Mouse (Mus musculus) layer of hippocampus, postnatal 14 days (tissue): ENCODE results near the gene Cdk12. TPM values are rescaled to one million over a fixed set of nuclear protein-coding genes. Genes with fewer than 3 reads are reported as not detected.
A peak's percentile ranks its signal among the peaks of the same experiment; 100 is the strongest.

Experiments used
- DNase-seq, 2 experiments: peaks; one replicate each; pipeline ENCODE4 v3.0.0; 2021 to 2022; ENCODE audit warnings: low spot score in 2 of 2, mixed read lengths in 1 of 2
- total RNA-seq, 2 experiments: library from RNA; stranded (reverse); gene quantifications; 2 replicates each; pipeline ENCODE4 v1.2.3; 2021

The Cdk12 gene
- total RNA-seq, 2 experiments from 2014 or later: 36.9 to 37.2 TPM

DNA sequence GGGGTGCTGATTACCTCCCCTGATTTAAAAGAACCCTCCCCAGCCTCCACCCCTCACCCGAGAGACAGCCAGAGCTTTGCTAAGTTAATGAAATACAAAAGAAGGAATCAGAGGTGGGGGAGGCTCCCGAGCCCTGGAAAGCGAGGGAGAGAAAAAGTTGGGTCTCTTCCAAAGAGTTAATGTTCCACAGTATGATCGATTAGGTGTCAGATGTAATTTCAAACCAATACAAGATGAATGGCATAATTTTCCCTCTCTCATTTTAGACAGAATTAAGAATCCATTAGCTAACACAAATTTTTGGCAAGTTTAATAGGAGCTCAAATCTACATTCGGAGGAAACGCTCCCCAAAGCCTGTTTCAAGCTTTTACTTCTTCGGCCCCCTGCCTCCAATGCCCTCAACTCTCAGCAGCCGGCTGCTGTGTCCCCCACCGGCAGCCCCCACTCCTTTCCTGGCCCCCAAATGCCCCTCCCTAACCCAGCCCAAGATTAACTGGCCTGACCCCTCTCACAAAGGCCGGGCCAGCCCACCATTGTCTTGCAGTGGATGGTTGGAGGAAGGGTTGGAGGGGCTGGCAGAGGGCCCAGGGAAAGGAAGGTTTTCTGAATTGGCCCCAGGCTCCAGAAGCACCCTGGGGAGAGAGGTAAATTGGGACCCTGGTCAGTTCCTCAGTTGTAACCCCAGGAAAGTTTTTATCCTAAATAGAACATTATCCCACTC is 95.8 kb downstream of the Cdk12 start:
- DNase-seq: no peak

DNA sequence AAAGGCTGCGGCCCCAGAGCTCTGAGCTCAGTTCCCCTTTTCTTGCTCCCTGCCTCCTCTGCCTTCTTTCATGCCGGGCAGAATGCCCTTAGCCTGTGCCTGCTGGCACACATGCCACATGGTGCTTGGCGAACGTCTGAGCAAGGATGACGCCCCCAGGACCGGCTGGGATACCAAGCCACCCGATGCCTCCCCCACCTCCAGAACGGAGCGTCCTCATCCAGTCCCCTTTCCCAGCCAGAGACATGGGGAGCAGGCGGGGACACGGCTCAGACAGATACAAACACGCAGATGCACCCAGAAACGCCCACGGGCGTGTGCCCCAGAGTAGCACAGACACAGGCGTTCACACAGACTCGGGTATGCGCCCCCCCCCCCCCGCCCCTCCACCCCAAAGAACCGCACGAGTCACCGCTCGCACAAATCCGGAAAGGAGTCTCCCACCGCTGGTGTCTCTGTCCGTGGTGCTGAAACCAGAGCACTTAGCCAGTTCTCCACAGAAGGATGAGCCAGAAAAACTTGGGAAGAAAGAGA is 111.0 kb downstream of the Cdk12 start:
- peak; percentile 71 to 90 for DNase-seq

DNA sequence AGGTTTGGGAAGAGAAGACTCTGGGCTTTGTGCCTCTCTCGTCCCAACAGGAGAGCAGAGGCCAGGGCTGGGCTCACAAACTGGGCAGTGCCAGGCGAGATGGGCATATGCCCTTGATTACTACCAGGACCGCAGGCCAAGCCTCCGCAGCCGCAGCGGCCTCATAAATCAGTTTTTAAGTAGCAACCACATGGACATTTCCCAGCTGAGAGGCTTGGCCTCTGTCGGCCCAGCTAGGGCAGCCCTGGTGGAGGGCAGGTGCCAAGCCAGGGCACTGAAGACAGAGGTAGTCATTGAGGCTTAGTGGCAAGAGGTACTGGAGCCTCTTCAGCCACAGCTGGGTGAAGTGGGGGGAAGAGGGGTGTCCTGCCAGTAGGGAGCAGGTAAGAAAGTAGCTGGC is 114.6 kb downstream of the Cdk12 start:
- no peak for DNase-seq

- DNase-seq: no peak
Observed at GRCm38 (mm10) chr11:98318421-98319116, 115.7 kb downstream of the Cdk12 start.

GRCm38 (mm10) chr11:98319120-98319519 is 116.3 kb downstream of the Cdk12 start:
- peak; percentile 68 to 90 for DNase-seq

DNA sequence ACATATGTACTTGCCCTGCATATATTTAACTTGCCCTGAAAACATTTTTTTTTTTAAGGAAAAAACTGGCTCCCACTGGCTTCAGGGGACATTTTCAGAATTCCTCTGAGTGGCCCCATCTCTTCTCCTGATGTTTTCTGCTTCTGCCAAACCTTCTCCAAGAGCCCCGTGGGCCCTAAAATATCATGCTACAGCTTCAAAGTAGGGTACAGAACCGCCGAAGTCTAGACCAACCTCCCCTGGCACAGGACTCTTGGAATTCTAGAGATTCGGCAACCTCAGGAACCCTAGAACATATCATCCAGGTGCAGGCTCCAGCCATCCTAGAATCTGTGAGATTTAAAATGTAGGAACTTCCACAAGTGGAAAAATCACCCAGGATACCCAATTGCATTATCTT is 116.7 kb downstream of the Cdk12 start:
- DNase-seq: no peak

- DNase-seq: no peak
Observed at GRCm38 (mm10) chr11:98319944-98320343, 117.1 kb downstream of the Cdk12 start.

DNA sequence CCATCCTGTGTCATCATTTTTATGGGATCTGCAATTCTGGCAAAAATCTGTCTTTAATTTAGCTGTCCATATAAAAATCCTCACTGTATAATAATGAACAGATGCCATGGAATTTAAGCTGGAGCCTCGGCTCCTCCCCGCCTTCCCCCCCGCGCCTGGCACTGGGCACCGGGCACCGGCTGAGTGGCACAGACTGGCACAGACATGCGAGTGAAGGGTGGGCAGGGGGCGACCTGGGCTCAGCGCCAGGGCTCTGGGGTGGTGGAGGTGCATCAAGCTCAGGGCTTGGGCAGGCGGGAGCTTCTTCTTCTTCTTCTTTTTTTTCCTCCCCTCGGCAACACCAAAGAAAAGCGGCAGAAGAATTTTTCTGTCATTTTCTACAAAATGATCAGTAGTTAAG is 117.5 kb downstream of the Cdk12 start:
- peak; percentile 42 to 67 for DNase-seq

DNA sequence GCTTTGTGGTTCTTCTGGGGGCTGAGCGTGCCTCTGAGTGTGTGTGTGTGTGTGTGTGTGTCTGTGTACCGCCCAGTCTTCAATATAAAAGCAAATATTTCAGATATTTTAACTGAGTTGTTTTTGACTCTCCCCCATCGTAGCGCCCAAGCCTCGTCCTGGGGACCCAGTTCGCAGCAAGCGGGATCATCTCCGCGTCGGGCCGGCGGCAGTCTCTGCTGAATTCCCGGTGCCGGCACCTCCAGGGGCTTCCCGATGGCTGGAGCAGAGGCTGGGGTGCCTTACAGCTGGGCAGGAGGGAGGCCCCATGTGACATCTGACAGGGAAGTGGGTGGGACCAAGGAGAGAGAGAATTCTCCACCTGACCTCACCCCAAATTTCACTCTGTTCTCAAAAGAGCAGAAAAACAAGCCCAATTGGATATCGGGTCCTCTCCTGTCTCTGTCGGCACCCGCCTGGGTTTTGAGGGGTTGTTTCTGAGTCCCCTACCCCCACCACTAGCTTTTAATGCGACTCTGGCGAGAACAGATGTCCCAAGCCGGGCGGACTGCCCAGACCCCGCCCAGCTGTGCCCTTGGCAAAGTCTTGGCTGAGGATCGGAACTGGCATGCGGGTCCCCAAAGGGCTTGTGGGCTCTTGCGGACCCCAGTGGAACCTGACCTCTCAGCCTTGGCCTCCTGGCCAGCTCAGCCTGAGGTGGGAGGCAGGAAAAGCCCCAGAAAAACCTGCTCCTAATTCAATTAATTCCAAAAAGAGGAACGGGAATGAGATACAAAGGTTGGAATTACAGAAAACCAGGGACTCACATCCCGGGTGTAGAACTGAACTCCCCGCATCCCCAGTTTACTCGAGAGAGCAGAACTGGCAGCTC is 118.2 kb downstream of the Cdk12 start:
- peak; percentile 63 to 79 for DNase-seq

DNA sequence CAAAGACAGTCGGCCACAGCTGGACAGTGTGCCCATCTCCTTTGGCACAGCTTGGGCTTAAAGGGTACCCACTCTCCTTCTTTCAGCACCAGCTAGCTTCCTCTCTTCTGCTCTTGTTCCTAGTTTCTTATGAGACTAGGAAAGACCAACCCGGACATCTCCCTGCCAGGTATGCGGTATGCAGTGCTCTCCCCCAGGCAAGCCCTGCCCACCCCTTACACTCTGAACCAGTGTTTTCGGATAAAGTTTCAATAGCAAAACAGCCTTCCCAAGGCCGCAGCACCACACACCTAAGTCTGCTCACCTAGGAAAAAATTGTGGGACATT is 118.8 kb downstream of the Cdk12 start:
- DNase-seq: no peak

DNA sequence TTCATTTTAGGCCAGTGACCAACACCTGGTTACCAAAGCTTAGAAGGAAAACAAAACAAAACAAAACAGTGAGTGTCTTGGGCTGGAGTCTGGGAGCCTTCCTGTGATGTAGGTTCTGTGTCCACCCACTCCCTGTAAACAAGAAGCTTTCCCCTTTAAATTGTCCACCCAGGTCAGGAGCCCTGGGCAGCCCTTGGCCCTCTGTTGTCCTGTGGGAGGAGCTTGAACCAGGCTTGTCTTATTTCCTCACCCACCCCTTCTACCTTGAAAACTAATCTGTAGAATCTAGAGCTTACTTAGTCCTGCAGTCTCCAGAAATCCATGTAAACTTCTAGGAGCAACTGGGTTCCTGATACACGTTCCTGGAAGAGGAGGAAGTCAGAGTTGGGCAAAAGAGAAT is 119.3 kb downstream of the Cdk12 start:
- DNase-seq: no peak

DNA sequence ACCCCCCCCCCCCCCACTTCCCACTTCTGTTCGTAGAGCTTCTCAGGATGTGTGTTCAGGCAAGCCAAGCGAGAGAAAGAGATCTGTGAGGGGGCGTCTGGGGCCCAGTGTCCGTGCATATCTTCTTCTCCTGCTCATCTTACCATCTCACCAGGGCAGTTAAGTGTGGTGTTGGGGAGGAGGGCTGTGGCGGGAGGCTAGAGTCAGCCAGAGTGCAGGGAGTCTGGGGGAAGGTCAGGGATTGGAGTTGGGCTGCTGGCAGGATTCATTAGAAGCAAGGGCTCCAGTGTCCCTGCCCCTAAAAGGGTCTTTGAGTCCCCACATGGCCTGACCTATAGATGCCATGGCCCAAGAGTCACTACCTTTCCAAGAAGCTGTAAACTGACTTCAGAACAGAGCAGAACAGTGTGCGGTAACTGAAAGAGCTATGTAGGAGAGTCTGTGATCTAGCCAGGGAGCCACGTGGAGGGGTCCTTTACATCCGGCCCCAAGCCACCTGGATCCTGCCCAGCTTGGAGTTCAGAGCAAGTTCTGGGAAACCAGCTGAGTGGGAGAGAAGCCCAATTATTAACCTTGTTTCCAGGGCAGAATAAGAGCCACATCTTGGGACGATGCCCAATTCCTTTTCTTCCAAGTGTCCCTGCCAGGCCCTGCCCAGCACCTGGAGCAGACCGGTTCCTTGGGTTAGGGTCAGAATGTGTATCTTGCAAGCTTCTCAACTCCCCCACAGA is 120.4 kb downstream of the Cdk12 start:
- DNase-seq: no peak

DNA sequence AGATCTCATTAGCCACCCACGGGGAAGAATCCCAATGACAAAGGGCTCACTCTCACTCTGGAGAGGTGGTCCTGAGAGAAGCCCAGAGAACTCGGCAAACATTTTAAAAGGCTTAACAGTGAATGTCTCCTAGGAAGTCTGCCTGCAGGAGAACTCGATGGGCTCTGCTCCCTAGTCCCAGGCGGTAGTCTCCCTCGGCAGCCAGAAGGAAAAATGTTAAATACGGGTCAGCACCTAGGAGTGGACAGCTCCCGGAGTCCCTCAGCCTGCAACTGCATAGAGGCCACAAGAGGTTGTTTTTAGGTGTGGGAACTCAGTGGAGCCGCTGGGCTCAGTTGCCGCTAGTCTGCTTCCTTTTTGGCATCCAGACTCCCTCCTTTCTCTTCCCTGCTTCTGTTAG is 121.1 kb downstream of the Cdk12 start:
- peak in 1 of 2 experiments; percentile 34 for DNase-seq

GRCm38 (mm10) chr11:98325191-98325820 is 122.4 kb downstream of the Cdk12 start:
- no peak for DNase-seq

DNA sequence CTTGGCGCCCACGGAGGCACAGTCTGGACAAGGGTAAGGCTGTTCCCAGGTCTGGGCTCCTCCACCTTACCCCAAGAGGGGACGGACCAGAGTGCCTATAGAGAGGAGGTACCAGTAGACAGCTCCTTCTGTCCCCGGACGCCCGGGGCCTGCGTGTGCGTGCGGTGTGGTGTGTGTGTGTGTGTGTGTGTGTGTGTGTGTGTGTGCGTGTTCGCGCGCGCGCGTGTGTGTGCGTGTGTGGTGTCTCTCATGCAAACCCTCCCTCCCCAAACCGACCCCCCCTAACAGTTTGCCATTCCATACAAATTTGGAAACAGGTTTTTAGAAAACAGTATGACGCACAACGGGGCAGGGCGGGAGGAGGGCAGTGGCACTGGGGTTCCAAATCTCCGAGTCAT is 123.0 kb downstream of the Cdk12 start:
- DNase-seq: no peak

DNA sequence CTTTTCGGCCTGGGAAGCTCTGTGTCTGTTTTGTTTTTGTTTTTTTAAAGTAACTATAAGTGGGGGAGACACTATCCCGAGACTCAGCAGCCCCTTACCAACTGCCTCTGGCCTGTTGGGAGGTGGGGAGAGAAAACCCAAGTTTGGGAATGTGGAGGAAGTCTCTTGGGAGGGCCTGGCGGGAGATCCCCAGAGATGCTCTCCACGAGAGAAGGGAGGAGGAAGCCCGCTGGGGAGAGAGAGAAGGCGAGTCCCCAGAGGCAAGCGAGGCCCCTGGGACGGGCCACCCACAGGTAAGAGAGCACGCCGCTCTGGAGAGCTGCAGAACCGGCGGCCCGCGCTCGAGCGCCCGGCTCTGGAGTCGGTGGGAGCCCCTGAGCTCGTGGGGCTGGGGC is 123.9 kb downstream of the Cdk12 start:
- no peak for DNase-seq

DNA sequence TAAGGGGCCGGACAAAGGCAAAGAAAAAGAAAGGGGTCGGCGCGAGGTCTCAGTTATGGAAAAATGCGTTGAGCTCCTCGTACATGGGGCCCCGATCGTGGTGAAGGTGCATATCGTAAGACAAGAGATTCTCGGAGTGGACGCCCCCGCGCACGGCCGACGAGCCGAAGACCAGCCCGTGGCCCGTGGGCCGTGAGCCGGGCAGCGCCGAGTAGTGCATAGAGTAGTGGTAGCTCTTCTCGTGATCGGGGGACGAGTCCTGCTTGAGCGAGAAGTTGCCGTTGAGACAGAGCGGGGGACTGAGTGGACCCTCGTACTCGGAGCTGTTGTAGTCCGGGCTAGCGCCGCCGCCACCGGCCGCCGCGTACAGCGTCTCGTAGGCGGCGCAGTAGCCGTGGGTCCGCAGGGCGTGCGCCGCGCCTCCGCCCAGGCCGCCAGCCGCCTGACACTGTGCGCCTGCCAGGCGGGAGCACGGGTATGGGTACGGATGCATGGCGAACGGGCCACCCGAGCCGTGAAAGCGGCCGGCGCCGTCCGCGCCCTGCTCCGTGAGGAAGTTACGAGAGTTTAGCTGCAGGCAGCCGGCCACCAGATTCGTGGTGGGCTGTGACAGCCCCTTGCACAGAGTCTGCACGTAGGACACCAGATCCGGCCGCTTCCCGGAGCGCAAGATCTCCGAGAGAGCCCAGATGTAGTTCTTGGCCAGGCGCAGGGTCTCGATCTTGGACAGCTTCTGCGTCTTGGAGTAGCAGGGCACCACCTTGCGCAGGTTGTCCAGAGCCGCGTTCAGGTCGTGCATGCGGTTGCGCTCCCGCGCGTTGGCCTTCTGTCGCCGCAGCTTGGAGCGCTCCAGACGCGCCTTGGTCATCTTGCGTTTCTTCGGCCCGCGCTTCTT is 124.5 kb downstream of the Cdk12 start:
- DNase-seq: peak in 1 of 2 experiments; percentile 46

DNA sequence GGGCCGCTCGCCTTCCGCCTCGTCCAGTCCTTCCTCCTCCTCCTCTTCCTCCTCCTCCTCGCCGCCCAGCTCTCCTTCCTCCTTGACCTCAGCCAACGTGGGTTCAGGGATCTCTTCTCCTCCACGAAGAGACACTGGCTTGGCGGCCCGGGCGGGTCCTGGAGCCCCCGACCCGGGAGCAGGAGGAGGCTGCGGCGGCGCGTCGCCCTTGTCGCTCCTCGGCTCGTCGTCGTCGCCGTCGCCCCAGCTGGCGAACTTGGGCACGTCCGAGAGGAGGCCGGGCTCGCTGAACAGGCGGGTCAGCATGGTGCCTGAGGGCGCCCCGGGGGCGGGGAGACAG is 125.1 kb downstream of the Cdk12 start:
- no peak for DNase-seq
